Mouse (Mus musculus) mesoderm, embryonic 11.5 days (tissue): ENCODE results near the gene Taf10.
"Not testable (repeated sequence)": the region's sequence is repeated elsewhere in the genome, so short reads cannot be mapped to it uniquely, and the experiment has no call there.

ENCODE experiments used
- DNase-seq: peaks from one replicate; pipeline ENCODE4 v3.0.0-alpha.2; 2012; ENCODE audit warnings: low read depth, low spot score

Taf10 gene

GRCm38 (mm10) chr7:105752716-105753115 is 8.6 kb upstream of the Taf10 start:
- no peak for DNase-seq

- DNase-seq = peak; percentile 93
Observed at GRCm38 (mm10) chr7:105751491-105752433, 7.6 kb upstream of the Taf10 start, which contains the start of gene Tpp1. Gene Tpp1 (minus strand): TSS chr7:105752235.

- no peak for DNase-seq
Observed at GRCm38 (mm10) chr7:105747776-105748175, 3.6 kb upstream of the Taf10 start.

GRCm38 (mm10) chr7:105743246-105743925 is 775 bp downstream of the Taf10 start:
- not testable (repeated sequence) for DNase-seq

- not testable (repeated sequence) for DNase-seq
Observed at GRCm38 (mm10) chr7:105742539-105743215, 1.5 kb downstream of the Taf10 start.

- no peak for DNase-seq
Observed at GRCm38 (mm10) chr7:105741978-105742377, 2.2 kb downstream of the Taf10 start.

- no peak for DNase-seq
Observed at GRCm38 (mm10) chr7:105740851-105741250, 3.3 kb downstream of the Taf10 start.

GRCm38 (mm10) chr7:105740089-105740795 is 3.9 kb downstream of the Taf10 start:
- DNase-seq = no peak

- peak; percentile 75 for DNase-seq
Observed at GRCm38 (mm10) chr7:105738948-105739347, 5.2 kb downstream of the Taf10 start.

- no peak for DNase-seq
Observed at GRCm38 (mm10) chr7:105738286-105738685, 5.9 kb downstream of the Taf10 start.

- no peak for DNase-seq
Observed at GRCm38 (mm10) chr7:105737648-105738047, 6.5 kb downstream of the Taf10 start.

- peak; percentile 54 for DNase-seq
Observed at GRCm38 (mm10) chr7:105736911-105737521, 7.1 kb downstream of the Taf10 start, which contains the start of gene Rrp8. Gene Rrp8 (minus strand): TSS chr7:105737385.

GRCm38 (mm10) chr7:105736264-105736901 is 7.8 kb downstream of the Taf10 start, which contains the start of gene Ilk:
Gene Ilk (plus strand): TSS chr7:105736592.
- DNase-seq = peak; percentile 89

- DNase-seq = not testable (repeated sequence)
Observed at GRCm38 (mm10) chr7:105735464-105735863, 8.7 kb downstream of the Taf10 start.

- no peak for DNase-seq
Observed at GRCm38 (mm10) chr7:105734826-105735225, 9.3 kb downstream of the Taf10 start.

- no peak for DNase-seq
Observed at GRCm38 (mm10) chr7:105733836-105734235, 10.3 kb downstream of the Taf10 start.

GRCm38 (mm10) chr7:105728701-105729428 is 15.3 kb downstream of the Taf10 start:
- no peak for DNase-seq

- no peak for DNase-seq
Observed at GRCm38 (mm10) chr7:105726980-105727325, 17.2 kb downstream of the Taf10 start.

- DNase-seq = peak; percentile 64
Observed at GRCm38 (mm10) chr7:105726144-105726979, 17.8 kb downstream of the Taf10 start.
